Mouse (Mus musculus) cerebellum, adult 9-10 months (tissue): ENCODE measurements around the gene Mink1.

Source experiments
- DNase-seq: peaks from one replicate; pipeline ENCODE4 v3.0.0; 2022

The Mink1 gene

GRCm38 (mm10) chr11:70655571-70656455 is 93.1 kb downstream of the Mink1 start:
- DNase-seq, result peak; percentile 60

- peak; percentile 71 for DNase-seq
Measured at GRCm38 (mm10) chr11:70656456-70656927, 93.8 kb downstream of the Mink1 start.

GRCm38 (mm10) chr11:70656964-70657363 is 94.3 kb downstream of the Mink1 start, which contains the start of gene Eno3:
TSS of gene Eno3 (plus strand) at chr11:70657202.
- DNase-seq, result no peak

GRCm38 (mm10) chr11:70657573-70657972 is 94.9 kb downstream of the Mink1 start:
- no peak for DNase-seq

GRCm38 (mm10) chr11:70657991-70658390 is 95.3 kb downstream of the Mink1 start:
- no peak for DNase-seq

- DNase-seq, result no peak
Measured at GRCm38 (mm10) chr11:70658521-70658920, 95.8 kb downstream of the Mink1 start.

GRCm38 (mm10) chr11:70658942-70659341 is 96.3 kb downstream of the Mink1 start:
- DNase-seq, result no peak

GRCm38 (mm10) chr11:70660571-70660970 is 97.9 kb downstream of the Mink1 start:
- DNase-seq, result no peak

- DNase-seq, result no peak
Measured at GRCm38 (mm10) chr11:70663101-70663500, 100.4 kb downstream of the Mink1 start.

GRCm38 (mm10) chr11:70663957-70664356 is 101.3 kb downstream of the Mink1 start:
- no peak for DNase-seq
